Mouse (Mus musculus): ENCODE measurements around the gene Clybl. TPM values are rescaled to one million over a fixed set of nuclear protein-coding genes. Genes with fewer than 3 reads are reported as not detected.

Clybl gene
- polyA plus RNA-seq, 1 experiment from 2014 or later, result 28.6 TPM

DNA sequence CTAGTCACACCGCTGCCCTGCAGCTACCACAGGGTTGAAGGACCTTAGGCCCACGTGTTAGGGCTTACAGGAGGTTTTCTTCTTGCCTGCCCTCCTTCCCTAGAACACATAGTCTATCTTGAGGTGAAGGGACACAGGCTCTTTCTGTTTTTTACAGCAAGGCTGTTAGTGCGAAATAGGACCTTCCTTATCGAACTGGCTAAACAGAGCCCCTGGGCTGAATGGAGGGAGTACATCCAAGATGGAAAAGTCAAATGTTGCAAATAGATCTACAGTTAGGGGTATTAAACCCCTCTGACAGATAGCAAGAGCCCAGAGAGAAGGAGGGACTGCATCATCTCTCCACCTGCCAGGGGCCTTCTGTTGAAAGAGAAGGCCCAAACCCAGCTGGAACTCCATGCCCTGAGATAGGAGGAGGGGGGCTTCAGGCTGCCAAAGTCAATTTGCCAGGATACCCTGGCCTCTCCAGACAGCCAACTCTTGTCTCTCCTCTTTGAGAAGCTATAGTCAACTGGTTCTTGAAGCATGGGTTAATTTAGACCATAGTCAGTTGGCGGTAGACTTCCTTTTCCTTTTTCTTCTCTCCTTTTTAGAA lies 270.1 kb downstream of the Clybl start:
- no peaks in the 10 kb centered on the region for H3K36me3 ChIP-seq
- peak; percentile 27 for DNase-seq (ENCODE audit: low spot score)
- H3K27me3 ChIP-seq (ENCODE audit: insufficient read depth, poor library complexity, severe bottlenecking), result peaks cover 88% of the 10 kb centered on the region
- H3K4me1 ChIP-seq (replicated peaks), result peaks cover 73% of the 10 kb centered on the region
- WGBS, result 44% methylated on average over 5 of the region's 5 CpGs
- H3K9me3 ChIP-seq, result no peaks in the 10 kb centered on the region
- peak overlapping the region; percentile 60 for H3K4me3 ChIP-seq
- H3K27ac ChIP-seq, result peak overlapping the region; percentile 97

Other genes starting within 250 kb of the Clybl start
- 2.0 and 2.4 TPM in 2 replicates for gene Gpr183, start 216.5 kb upstream of the Clybl start, polyA plus RNA-seq (2016; fragmentation: Nextera tagmentation; extraction: Ambion mirVana)
- gene Timm8a2, start 147.0 kb upstream of the Clybl start, polyA plus RNA-seq (2016; fragmentation: Nextera tagmentation; extraction: Ambion mirVana), result not detected in 2 replicates
- gene Tm9sf2, start 74.7 kb upstream of the Clybl start, polyA plus RNA-seq (2016; fragmentation: Nextera tagmentation; extraction: Ambion mirVana), result 113 and 126 TPM in 2 replicates

Measured in hindbrain, embryonic 10.5 days (tissue).